Mouse (Mus musculus): ENCODE measurements around the gene Hebp1.

Hebp1 gene

DNA sequence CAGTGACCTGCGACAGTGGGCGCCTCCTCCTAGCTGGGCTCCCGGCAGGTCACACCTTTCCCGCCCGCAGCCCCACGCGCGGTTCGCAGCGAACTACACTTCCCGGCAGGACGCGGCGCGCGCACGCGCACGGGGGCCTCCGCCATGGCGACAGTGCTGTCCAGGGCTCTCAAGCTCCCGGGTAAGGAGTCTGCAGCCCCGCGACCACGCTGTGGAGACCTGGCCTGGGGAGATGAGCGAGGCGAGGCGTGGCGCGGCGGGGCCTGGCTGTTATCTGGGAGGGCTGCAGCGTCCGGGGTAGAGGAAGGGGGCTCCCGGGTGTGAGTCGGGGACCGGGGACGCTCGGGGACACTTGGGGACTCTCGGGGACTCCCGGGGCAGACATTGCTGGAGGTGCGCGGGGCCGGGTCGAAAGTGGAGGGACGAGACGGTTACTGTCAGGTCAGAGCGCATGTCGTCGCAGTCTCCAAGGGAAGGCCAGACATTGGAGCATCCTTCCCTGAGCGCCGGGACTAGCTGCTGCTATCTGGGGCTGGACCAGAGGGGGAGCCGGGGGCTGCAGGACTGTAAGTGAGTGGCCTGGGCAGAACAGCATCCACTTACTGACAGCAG is at the start of gene Hebp1, which contains the start of gene Fam234b:
Gene Hebp1, minus strand, starts transcription at position 102 of the 612 bp plus-strand sequence.
Gene Fam234b, plus strand, starts transcription at position 57 of the 612 bp plus-strand sequence.
- peak; percentile 91 for DNase-seq

DNA sequence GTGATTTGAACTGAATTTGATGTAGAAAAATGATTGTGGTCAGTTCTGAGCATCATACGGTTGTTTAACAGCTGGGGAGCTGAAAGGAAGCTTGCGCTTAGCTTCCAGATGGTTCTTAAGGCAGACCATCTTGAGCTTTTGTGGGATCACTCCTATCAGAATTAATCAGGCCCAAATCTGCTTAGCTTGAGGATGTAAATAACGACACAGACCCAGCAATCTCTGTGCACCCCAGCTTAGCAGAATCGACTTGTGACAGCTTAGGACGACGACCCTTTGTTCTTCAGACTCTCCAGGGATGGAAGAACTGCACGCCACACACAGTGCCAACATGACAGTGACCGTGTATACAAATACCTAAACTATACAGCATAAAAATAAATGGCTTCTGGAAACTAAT is 47.8 kb upstream of the Hebp1 start:
- DNase-seq, result no peak

DNA sequence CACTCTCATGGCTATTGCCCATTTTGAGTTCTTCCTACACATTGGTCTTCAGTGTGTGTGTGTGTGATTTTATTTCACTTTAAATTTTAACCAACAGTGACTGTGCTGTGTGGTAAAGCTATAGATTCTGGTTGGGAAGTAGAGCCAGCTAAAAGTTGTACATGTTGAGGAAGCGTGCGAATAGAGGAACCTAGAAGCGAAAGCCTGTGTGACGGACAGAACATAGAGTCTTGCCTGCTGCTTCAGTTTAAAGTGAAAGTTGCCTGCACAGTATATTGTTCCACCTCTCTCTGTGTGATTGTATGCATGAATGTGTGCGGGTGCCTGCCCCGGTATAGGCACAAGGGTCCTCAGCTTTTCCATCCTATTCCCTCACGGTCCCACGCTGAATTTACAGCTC is 42.5 kb upstream of the Hebp1 start:
- no peak for DNase-seq

DNA sequence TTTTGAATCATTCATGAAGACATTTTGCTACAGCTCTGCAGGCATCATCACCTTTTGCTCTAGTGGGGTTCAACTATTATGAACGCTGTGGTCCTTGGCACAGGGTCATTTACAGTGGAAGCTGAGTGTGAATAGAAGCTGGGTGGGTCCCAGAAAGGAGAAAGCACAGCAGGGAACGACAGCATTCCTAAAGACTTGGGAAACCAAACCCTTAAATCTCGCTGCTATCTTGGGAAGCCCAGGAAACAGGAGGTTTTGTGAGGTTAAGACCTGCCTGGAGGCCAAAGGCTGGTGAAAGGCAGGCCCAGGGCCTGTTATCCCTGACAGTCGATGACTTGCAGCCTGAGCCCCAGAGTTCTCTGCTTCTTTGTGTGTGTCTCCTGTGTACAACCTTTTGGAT is 40.4 kb upstream of the Hebp1 start:
- DNase-seq, result no peak

DNA sequence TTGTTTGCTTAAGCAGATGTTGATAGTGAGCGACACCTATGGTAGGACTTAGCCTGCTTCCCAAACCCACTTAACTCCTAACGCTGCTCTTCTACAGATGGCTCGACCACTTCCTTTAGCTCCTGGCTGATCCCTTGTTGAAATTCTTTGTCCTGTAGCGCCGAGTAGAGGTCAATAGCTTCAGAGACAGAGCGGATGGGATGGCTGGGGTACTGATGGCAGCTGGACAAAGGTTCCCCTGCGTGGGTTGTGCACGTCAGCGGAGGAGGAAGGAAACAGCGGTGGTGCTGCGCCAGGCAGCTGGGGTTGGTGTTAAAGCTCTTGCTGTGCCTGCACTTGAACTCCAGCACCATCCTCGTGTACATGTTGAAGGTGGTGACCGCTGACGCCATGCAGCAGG is 39.5 kb upstream of the Hebp1 start:
- no peak for DNase-seq

DNA sequence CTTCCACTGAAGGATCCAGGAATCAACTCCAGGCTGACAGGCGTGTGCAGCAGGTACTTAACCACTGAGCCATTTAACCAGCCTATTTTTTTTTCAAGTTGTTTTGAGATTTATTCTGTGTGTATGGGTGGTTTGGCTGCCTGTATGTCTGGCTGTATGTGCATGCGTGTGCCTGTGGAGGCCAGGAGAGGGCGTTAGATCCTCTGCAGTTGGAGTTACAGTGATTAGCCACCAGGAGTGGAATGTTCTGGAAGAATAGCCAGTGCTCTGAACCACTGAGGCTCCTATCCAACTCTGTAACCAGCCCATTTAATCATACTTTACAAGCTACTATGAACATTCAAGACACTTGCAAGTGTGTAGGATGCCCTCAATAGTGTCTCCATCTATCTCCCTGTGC is 38.8 kb upstream of the Hebp1 start:
- DNase-seq, result no peak

DNA sequence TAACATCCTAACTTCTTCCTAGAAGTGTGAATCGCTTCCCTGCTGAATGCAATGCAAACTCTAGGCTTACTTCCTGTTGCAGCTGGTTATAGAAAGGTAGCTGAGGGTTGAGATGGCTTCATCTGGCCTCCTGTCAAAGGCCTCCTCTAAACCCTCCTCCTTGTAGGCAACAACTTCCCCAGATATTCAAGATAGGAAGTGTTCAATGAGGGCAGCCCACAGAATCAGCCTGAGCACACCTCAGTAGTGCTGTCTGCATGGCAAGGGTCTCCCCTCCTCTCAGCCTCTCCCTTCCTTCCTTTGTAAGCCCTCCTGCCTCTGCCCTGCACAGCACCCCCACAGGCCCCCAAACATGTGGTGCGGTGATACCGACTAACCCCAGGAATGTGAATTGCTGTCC is 37.9 kb upstream of the Hebp1 start:
- no peak for DNase-seq

DNA sequence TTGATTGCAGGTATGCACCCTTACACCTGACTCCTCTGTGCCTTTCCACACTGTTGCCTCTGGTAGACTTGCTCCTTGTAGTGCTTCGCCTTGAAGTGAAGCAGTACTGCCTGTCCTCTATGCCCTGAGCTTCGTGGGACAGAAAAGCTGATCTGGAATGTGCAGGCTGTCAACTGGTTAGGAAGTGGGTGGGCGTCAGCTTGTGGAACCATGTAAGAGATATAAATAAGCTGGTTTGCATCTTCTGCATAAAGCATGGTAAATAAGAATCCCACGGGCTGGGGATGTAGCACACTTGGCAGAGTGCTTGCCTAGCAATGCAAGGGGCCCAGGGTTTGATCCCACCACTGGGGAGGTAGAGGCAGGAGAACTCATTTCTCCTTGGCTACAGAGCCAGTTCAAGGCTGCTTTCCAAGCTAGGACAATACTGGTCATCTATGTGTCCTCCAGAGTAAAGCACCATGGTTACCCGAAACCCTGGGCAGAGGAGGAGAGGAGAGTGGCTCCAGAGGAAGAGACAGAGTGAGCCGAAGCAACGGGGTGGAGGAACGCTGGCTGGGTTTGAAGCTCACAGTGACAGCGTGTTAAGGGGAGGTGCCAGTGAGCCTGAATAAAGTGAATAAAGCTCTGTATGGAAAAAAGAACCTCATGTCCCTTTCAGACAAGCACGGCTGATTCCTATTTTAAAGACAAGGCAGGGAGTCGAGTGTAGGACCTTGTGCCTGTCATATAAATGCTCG is 34.8 kb upstream of the Hebp1 start:
- peak; percentile 38 for DNase-seq

DNA sequence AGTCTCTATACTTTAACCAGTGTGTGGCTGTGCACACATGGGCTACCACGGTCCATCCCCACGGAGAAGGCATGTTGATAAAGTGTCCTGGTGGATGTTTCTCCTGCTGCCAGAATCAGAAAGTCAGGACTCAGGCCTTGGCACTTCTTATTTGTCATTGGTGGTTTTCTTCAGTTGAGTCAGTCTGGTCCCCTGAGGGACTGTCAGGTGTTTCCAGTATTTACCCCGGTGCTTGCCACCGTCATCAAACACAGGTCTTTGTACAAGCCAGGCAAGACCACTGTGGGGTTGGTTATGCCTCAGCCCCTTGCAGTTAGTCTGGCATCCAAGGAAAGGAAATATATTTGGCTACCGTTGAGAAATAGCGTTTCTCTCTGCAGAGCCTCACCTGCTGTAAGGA is 32.8 kb upstream of the Hebp1 start:
- DNase-seq, result no peak

DNA sequence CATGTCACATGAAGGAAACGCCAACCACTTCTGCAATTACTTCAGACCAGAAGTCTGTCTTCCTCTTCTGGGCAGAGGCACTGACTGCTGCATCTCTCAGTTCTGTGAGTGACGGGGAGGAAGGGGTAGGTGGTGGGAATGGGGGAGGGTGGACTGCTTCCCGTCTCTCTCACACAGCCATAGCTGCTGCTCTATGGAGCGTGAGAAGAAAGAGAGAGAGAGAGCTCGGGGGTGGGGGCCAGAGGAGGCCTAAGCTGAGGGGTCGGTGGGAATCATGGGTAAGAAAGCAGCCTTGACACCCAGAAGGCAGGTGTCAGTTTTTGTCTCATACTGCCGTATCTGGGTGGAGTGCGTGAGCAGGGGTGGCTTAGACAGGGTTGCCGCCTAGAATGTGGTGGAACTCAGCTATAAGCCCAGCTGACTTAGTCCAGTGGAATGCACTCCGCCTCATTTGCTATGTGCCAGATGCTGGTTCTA is 30.7 kb upstream of the Hebp1 start:
- no peak for DNase-seq

DNA sequence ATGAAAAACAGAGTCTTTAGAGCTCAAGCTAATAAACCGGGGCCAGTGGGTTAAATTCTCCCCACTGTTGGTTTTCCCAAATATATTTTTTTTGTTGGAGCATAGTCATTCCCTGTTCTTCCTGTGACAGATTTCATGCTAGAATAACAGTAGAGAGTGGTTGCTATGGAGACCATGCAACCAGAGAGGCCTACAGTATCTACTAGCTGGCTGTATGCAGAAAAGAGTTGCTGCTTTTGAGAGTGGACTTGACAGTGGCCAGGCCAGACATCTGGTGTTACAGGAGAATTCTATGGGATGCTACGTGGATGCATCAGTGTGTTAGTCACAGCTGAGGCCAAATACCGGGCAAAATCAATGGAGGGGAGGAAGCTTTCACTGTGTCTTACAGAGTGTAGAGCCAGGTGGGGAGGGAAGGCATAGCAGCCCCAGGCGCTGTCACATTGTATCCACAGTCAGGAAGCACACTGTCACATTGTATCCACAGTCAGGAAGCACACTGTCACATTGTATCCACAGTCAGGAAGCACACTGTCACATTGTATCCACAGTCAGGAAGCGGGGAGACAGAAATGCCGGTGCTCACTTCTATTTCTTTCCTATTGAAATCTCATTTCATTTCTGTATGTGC is 26.1 kb upstream of the Hebp1 start:
- DNase-seq, result no peak

DNA sequence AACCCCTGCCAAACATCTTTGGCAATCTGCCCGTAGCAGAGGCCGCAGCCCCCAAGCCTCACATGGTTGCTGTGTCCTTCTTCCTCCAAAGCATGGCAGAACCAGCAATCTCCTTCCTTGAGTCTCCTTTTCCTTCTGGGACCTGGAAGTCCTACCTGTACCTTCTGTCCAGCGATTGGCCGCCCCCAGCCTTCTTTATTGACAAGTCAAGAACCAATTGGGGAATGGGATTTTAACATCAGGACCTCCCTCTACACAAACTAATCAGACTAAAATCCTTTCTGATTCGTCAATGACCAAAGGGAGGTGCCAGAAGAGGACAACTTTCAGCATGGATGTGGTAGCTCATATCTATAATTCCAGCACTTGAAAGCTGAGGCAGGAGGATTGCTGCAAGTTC is 22.1 kb upstream of the Hebp1 start:
- no peak for DNase-seq

DNA sequence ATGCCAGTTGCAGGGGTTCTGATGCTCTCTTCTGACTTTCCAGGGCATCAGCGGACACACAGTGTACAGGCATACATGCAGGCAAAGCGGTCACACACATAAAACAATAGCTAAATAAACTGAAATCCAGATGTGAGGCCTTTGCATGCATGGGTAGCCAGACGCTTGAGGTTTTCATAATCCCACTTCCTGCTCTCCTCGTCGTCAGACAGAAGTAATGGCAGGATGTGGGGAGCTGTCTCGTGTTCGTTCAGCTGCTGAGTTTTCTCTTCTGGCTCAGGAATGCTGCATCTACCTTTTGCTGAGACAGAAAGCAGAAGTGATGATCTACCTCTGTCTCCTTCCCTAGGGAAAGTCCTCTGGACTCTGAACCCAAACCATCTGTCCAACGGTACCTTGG is 20.5 kb upstream of the Hebp1 start:
- DNase-seq, result no peak

DNA sequence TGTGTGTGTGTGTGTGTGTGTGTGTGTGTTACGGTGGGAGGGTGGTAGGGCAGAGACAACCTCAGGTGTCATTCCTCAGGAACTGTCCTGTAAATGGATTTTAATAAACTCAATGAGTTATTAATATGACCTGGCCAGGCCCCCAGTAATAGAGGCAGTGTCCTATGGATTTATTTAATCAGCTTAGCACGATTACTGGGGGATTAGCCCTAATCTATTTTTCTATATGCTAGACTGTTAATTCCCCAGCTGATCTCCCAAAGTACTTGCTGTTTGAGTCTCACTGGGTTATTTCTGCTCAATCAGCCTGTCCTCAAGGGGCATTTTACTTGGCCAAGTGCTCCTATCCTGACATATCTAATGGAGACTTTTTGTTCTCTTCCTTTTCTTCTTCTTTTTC is 14.8 kb upstream of the Hebp1 start:
- no peak for DNase-seq

DNA sequence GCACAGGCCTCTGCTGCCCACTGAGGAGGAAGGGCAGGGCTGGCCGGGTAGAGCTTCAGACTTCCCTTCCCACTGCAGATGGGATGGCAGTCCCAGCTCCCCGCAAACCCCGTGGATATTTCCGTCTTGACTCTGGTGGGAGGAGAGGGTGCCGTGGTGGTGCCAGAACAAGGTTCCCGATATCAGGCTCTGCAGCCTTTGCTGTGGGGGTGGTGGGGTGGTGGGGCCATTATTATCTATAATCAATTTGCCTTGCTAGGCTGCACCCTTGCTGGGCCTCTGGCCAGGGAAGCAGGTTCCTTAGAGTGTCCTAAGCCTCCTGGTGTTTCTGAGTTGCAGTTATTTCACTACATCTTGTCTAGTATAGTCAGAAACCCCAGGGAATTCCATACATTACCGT is 13.3 kb upstream of the Hebp1 start:
- DNase-seq, result no peak

DNA sequence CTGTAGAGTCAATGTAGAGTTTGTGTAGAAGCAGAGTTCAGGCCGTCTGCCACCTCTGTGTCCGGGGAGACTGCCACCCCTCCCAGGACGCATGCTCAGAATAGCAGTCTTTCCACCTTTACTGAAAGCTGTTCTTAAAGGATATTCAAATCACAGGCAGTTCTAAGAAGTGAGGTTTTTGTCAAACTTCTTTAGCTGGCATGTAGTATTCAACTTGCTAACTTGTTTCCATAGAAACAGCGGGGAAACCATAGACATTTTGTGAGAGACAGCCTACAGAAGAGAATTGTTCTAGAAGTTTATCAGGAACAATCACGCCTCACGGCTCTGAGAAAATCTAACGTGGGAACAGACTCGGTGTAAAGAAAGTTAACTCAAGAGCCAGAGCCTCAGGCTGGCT is 9.1 kb upstream of the Hebp1 start:
- DNase-seq, result no peak

DNA sequence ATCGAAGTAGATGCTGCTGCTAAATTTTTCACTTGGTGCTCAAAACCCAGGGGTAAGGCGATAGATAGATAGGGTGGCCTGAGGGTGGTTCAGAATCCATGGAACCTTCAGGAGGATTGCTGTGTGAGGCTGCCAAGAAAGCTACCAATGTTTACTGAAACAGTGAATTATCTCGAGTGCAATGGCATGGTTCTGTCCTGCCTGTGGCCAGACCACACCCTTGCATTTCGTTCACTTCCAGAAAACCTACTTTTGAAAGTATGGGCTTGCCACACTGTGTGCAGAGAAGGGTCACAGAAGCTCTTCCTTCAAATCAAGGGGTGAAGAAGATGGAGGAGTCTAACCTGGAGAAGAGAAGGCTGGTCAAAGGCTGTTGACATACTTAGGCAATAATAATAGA is 8.0 kb upstream of the Hebp1 start:
- DNase-seq, result no peak

DNA sequence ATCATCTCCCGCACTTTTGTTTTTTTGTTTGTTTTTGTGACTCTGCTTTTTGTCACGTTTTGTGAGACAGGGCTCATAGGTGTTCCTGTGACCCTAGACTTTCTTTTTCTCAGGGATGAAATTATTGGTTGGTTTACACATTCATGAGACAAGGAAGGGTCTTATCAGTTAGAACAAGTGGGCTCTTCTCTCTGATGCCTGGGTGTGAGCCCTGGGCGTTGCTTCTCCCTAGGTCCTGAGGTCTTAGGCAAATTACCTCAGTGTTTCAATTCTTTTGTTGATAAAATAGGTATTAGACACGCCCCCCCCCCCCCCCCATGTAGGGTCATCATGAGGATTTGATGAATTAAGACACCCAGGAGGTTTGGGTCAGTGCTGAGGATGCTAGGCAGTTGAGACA is 7.0 kb upstream of the Hebp1 start:
- no peak for DNase-seq

DNA sequence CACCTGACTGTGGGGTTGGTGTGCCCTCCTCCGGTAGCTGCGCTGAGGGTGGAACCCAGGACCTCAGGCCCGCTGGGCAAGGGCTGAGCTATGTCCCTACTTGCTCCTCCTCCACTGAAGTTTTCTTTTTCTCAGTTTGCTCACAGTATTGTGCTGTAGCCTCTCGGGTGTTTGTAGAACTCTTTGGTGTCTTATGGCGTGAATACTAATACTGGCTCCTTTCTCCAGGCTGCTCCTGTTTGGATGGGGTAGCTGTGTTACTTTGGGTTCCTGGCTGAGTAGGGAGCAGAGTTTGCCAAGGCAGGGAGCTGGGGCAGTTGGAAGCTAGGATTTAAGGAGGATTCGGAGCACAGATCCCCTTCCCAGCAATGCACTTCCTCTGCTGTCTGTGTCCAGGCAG is 5.9 kb upstream of the Hebp1 start:
- no peak for DNase-seq

DNA sequence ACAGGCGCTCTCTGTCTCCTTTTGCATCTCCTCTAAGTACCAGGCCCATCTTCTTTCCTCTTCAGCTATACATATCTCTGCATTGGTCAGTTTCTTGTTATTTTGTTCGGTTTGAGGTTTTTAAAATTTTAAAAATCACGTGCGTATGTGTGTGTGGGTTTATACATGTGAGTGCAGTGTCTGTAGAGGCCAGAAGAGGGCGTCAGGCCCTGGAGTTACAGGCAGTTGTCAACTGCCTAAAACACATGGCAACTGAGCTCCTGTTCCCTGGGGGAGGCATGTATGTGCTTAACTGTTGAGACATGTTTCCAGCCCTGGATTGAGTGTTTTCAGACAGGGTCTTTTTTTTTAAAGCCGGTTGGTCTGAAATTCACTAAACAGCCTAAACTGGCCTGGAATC is 4.8 kb upstream of the Hebp1 start:
- DNase-seq, result no peak

DNA sequence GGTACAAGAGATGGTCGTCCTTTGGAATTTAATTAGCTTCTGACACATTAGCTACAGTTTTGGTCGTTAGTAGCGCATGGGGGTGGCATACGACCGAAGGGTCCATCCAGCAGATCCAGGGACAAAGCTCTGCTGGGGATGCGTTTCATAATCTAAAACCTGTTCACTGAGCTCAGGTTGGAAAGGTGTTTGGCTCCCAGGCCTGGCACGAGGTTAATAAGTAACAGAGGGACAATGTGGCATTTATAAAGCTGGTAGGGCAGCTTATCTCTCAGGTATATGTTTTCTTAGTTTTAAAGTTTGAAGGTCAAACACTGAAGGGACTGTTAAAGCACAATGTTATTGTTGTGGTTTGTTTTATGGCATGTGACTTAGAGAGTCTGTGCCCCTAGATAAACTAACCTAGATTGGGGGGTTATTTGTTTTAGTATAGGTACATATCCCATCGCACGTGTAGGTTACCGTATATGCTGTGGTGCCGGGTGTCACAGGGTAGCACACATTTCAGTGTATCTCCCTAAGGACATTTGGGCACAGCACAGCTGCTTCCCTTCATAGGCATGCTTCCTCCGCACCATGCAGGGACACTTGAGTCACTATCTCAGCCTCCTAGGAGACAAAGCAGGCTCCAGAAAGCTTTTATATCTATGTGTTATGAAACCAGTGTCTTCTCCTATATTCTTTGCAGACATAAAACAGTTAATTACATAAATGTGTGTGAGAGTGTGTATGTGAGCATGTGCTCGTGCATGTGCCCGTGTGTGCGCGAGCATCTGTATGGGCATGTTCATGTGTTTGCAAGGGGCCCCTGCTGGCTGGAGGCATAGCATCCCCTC is 2.5 kb upstream of the Hebp1 start:
- DNase-seq, result peak; percentile 50

DNA sequence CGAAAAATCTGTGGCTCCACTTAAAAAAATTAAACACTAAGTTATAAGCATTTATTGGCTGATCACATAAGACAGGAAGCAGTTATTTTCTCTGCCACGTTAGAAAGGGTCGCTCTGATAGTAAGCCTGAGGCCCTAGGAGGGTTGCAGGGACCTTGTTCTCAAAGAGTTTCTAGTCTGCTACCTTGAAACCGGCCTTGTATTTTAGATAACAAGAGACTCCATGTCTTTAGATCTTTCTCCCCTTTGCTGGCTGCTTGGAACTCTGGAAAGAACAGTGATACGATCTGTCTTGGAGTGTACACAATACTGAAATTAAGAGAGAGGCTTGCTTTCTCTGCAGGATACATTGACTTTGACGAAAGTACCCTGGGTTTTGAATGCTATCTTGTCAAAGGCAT is 904 bp upstream of the Hebp1 start:
- no peak for DNase-seq

DNA sequence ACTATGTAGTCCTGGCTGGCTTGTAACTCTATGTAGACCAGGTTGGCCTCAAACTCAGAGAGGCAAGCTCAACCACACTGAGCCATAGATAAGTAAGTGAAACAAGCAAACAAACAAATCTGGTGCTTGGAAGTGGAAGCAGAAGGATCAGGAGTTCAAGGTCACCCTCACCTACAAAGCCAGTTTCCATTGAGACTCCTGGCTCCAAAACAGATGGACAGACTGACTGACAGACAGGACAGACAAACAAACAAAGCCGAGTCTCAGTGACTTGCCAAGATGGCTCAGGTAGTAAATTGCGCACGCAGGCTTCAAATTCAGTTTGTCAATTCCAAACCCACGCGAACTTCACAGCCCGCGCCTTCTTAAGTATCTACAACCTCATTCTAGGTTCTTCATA is 376 bp downstream of the Hebp1 start:
- DNase-seq, result no peak
